Comparison of ENCODE assay signal across 27 mouse cellular contexts in the genomic region with DNA sequence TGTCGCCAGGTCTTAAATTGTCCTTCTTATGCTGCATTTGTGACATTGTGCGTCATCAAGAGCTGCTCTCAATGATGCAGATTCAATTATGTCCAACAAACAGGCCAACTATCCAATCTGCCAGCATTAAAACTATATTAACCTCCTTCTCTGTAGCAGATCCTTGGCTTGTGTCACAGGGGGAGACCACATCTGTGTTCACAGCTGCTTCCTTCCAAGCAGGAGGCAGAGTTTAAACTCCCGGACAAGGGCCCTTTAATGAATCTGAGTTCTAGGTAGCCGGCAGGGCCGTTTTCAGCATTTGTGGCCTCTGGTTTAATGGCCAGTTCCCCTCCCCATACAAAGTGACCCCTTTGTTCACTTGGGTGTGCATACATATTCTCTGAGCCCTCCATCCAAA.
DNase-seq lines count a peak whose midpoint lies in the region; ATAC-seq lines count a peak whose summit lies in the region.
"Had no signal": no experiment of that assay in that cellular context is flagged by ENCODE, and none has a peak within 500 bp of the region (broad histone marks: within the 10 kb centered on the region; RNA-seq: fewer than 3 reads in every experiment).

No protein-coding gene starts in this region.

- H3K27ac ChIP-seq in kidney, embryonic 16.5 days (ENCODE audit: low read length): peak overlapping the region; percentile 20; the same call in 1 of the 2 replicates
- no peak overlapping the region for H3K27ac ChIP-seq in limb, embryonic 13.5 days
- H3K27ac ChIP-seq: embryonic facial prominence, embryonic 10.5 days; forebrain, embryonic 15.5 days; heart, embryonic 13.5 days; hindbrain, embryonic 13.5 days; left cerebral cortex, adult 2 months; limb, embryonic 15.5 days; liver, embryonic 14.5 days; lung, embryonic 15.5 days had no signal

- peak; percentile 28 for DNase-seq in embryo, embryonic 10.5 days (ENCODE audit: low spot score)
- no peak for DNase-seq in embryo, embryonic 9.5 days (ENCODE audit: extremely low spot score)
- no peak for DNase-seq in kidney, adult 8-10 months
- DNase-seq in embryo, embryonic 11.5 days (ENCODE audit: low read depth, low spot score): peak; percentile 4
- DNase-seq in urinary bladder, adult 18-20 months (ENCODE audit: low spot score in 2 of 2): no peak
- no peak for DNase-seq in adrenal gland, postnatal 25 days
- DNase-seq: adrenal gland, postnatal 36 days; cerebellum, adult 11 months; cerebellum, postnatal 14 days; gastrocnemius, postnatal 14 days; heart, adult 18-20 months; heart, postnatal 14 days; kidney, adult 9 months; lung, postnatal 36 days; right cerebral cortex, postnatal 25 days; thymus, postnatal 14 days had no signal

- no peak overlapping the region for H3K4me3 ChIP-seq in kidney, embryonic 16.5 days (ENCODE audit: low read length)
- no peak overlapping the region for H3K4me3 ChIP-seq in limb, embryonic 13.5 days
- H3K4me3 ChIP-seq: embryonic facial prominence, embryonic 10.5 days; forebrain, embryonic 15.5 days; heart, embryonic 13.5 days; hindbrain, embryonic 13.5 days; left cerebral cortex, adult 2 months; limb, embryonic 15.5 days; lung, embryonic 15.5 days had no signal

- H3K4me2 ChIP-seq in kidney, embryonic 16.5 days (replicated peaks; ENCODE audit: low read depth, low read length): no peak overlapping the region
- no peak overlapping the region for H3K4me2 ChIP-seq in limb, embryonic 13.5 days (replicated peaks)
- H3K4me2 ChIP-seq: forebrain, embryonic 15.5 days; heart, embryonic 13.5 days; hindbrain, embryonic 13.5 days; limb, embryonic 15.5 days; lung, embryonic 15.5 days had no signal

- WGBS in kidney, embryonic 16.5 days: 60% methylated on average over 5 of the region's 5 CpGs
- 35% methylated on average over 5 of the region's 5 CpGs for WGBS in limb, embryonic 13.5 days

- ATAC-seq in kidney, embryonic 16.5 days (ENCODE audit: low FRiP score, low TSS enrichment): no peak
- peak; percentile 44; the same call in 1 of the 2 replicates for ATAC-seq in limb, embryonic 13.5 days (ENCODE audit: low FRiP score, low read depth)
- ATAC-seq: forebrain, embryonic 15.5 days; inflammation-experienced regulatory T-cells, adult 6 months had no signal

- no peaks in the 10 kb centered on the region for H3K27me3 ChIP-seq in kidney, embryonic 16.5 days (ENCODE audit: insufficient read depth, low read length)
- no peaks in the 10 kb centered on the region for H3K27me3 ChIP-seq in limb, embryonic 13.5 days
- H3K27me3 ChIP-seq: forebrain, embryonic 15.5 days; heart, embryonic 13.5 days; hindbrain, embryonic 13.5 days; limb, embryonic 15.5 days; lung, embryonic 15.5 days had no signal

- no peaks in the 10 kb centered on the region; the same call in 1 of the 2 replicates for H3K4me1 ChIP-seq in kidney, embryonic 16.5 days (ENCODE audit: insufficient read depth, low read length)
- peaks cover 5% of the 10 kb centered on the region for H3K4me1 ChIP-seq in limb, embryonic 13.5 days
- H3K4me1 ChIP-seq: embryonic facial prominence, embryonic 10.5 days; forebrain, embryonic 15.5 days; heart, embryonic 13.5 days; hindbrain, embryonic 13.5 days; limb, embryonic 15.5 days; lung, embryonic 15.5 days had no signal

- no peaks in the 10 kb centered on the region for H3K36me3 ChIP-seq in kidney, embryonic 16.5 days (ENCODE audit: insufficient read depth, low read length)
- no peaks in the 10 kb centered on the region for H3K36me3 ChIP-seq in limb, embryonic 13.5 days
- H3K36me3 ChIP-seq: embryonic facial prominence, embryonic 10.5 days; forebrain, embryonic 15.5 days; hindbrain, embryonic 13.5 days; limb, embryonic 15.5 days; lung, embryonic 15.5 days had no signal

- peaks cover 2% of the 10 kb centered on the region; the same call in 1 of the 2 replicates for H3K9me3 ChIP-seq in kidney, embryonic 16.5 days (ENCODE audit: low read length)
- H3K9me3 ChIP-seq in limb, embryonic 13.5 days: no peaks in the 10 kb centered on the region
- H3K9me3 ChIP-seq: embryonic facial prominence, embryonic 10.5 days; forebrain, embryonic 15.5 days; heart, embryonic 13.5 days; hindbrain, embryonic 13.5 days; limb, embryonic 15.5 days; lung, embryonic 15.5 days had no signal

- no peak overlapping the region for H3K9ac ChIP-seq in kidney, embryonic 16.5 days (replicated peaks; ENCODE audit: low read length)
- H3K9ac ChIP-seq in limb, embryonic 13.5 days: no peak overlapping the region
- H3K9ac ChIP-seq: forebrain, embryonic 15.5 days; heart, embryonic 13.5 days; hindbrain, embryonic 13.5 days; limb, embryonic 15.5 days; liver, embryonic 14.5 days; lung, embryonic 15.5 days had no signal

Comparison
In these comparisons a context has a peak if more than half of its experiments do, and no peak if none do; other contexts are left out.
1. DNase-seq: peak in embryo, embryonic 10.5 days (single experiment) and embryo, embryonic 11.5 days (single experiment); none in embryo, embryonic 9.5 days (single experiment), kidney, adult 8-10 months (0 of 2), urinary bladder, adult 18-20 months (0 of 2) and adrenal gland, postnatal 25 days (single experiment).